13 mouse cellular contexts compared by ENCODE assay signal in genomic region chr3:145939971-145940370, GRCm38 (mm10). TPM values are rescaled to one million over a fixed set of nuclear protein-coding genes. Genes with fewer than 3 reads are reported as not detected.
DNase-seq lines count a peak whose midpoint lies in the region; ATAC-seq and TF ChIP-seq lines count a peak whose summit lies in the region.
"Had no signal": no experiment of that assay in that cellular context is flagged by ENCODE, and none has a peak within 500 bp of the region (broad histone marks: within the 10 kb centered on the region; RNA-seq: fewer than 3 reads in every experiment).

No protein-coding gene starts in this region.

- no peak for TF ChIP-seq EP300 in lung, postnatal 0 days (IDR thresholded peaks at IDR 0.05)

- no peak for ATAC-seq in forebrain, embryonic 12.5 days (ENCODE audit: low FRiP score)
- no peak for ATAC-seq in kidney, embryonic 15.5 days (replicated peaks; ENCODE audit: low FRiP score)
- ATAC-seq in kidney, embryonic 16.5 days (ENCODE audit: low FRiP score, low TSS enrichment) = no peak
- ATAC-seq in midbrain, embryonic 14.5 days (ENCODE audit: low FRiP score, low TSS enrichment) = no peak
- no peak for ATAC-seq in lung, postnatal 0 days

- no peak for TF ChIP-seq POLR2A in cerebellum, adult 2 months (IDR thresholded peaks at IDR 0.05; ENCODE audit: borderline replicate concordance, insufficient read depth, low read length)

- H3K27me3 ChIP-seq in forebrain, embryonic 12.5 days = no peaks in the 10 kb centered on the region
- H3K27me3 ChIP-seq in forebrain, embryonic 10.5 days (ENCODE audit: poor library complexity, severe bottlenecking) = no peaks in the 10 kb centered on the region
- no peaks in the 10 kb centered on the region for H3K27me3 ChIP-seq in kidney, embryonic 15.5 days
- no peaks in the 10 kb centered on the region for H3K27me3 ChIP-seq in kidney, embryonic 16.5 days (ENCODE audit: insufficient read depth, low read length)
- no peaks in the 10 kb centered on the region for H3K27me3 ChIP-seq in midbrain, embryonic 14.5 days (ENCODE audit: control insufficient read depth, insufficient read depth, low read length)
- H3K27me3 ChIP-seq in cerebellum, adult 2 months (ENCODE audit: control insufficient read depth, insufficient read depth, low read length) = no peaks in the 10 kb centered on the region
- no peaks in the 10 kb centered on the region for H3K27me3 ChIP-seq in lung, postnatal 0 days (replicated peaks; ENCODE audit: insufficient read depth, low read length)

- H3K4me2 ChIP-seq in forebrain, embryonic 12.5 days = 0 out of 2 replicates have a peak overlapping the region, but pooled peaks have one; percentile 64
- peak overlapping the region; percentile 77; the same call in 1 of the 2 replicates for H3K4me2 ChIP-seq in kidney, embryonic 15.5 days
- no peak overlapping the region for H3K4me2 ChIP-seq in kidney, embryonic 16.5 days (replicated peaks; ENCODE audit: low read depth, low read length)
- peak overlapping the region; percentile 80; the same call in 1 of the 2 replicates for H3K4me2 ChIP-seq in midbrain, embryonic 14.5 days (ENCODE audit: low read length)
- no peak overlapping the region for H3K4me2 ChIP-seq in lung, postnatal 0 days (replicated peaks; ENCODE audit: low read depth, low read length)

- no peak for DNase-seq in forebrain, embryonic 10.5 days (ENCODE audit: extremely low spot score, low spot score)
- no peak for DNase-seq in midbrain, embryonic 14.5 days
- DNase-seq in cerebellum, adult 2 months = no peak
- no peak for DNase-seq in lung, postnatal 0 days (ENCODE audit: low spot score)
- DNase-seq: cerebellum, postnatal 36 days; gastrocnemius, postnatal 14 days; heart, postnatal 14 days; lung, postnatal 10 days; thymus, postnatal 36 days had no signal

- no peaks in the 10 kb centered on the region for H3K9me3 ChIP-seq in forebrain, embryonic 12.5 days
- H3K9me3 ChIP-seq in forebrain, embryonic 10.5 days = no peaks in the 10 kb centered on the region
- H3K9me3 ChIP-seq in kidney, embryonic 15.5 days (replicated peaks) = no peaks in the 10 kb centered on the region
- no peaks in the 10 kb centered on the region for H3K9me3 ChIP-seq in kidney, embryonic 16.5 days (ENCODE audit: low read length)
- no peaks in the 10 kb centered on the region for H3K9me3 ChIP-seq in midbrain, embryonic 14.5 days (ENCODE audit: control insufficient read depth, low read length)
- H3K9me3 ChIP-seq in lung, postnatal 0 days (ENCODE audit: low read length) = no peaks in the 10 kb centered on the region

- H3K4me1 ChIP-seq in forebrain, embryonic 12.5 days = peaks cover 21% of the 10 kb centered on the region
- H3K4me1 ChIP-seq in forebrain, embryonic 10.5 days = peaks cover 22% of the 10 kb centered on the region
- H3K4me1 ChIP-seq in kidney, embryonic 15.5 days = peaks cover 37% of the 10 kb centered on the region
- peaks cover 29% of the 10 kb centered on the region for H3K4me1 ChIP-seq in kidney, embryonic 16.5 days (ENCODE audit: insufficient read depth, low read length)
- peaks cover 12% of the 10 kb centered on the region for H3K4me1 ChIP-seq in brown adipose tissue, adult 24 weeks (ENCODE audit: control insufficient read depth, insufficient read depth, insufficient read length, low read length)
- peaks cover 21% of the 10 kb centered on the region for H3K4me1 ChIP-seq in midbrain, embryonic 14.5 days (ENCODE audit: control insufficient read depth, insufficient read depth, low read length)
- H3K4me1 ChIP-seq in cerebellum, adult 2 months (ENCODE audit: control insufficient read depth, insufficient read depth, low read length) = peaks cover 9% of the 10 kb centered on the region
- peaks cover 11% of the 10 kb centered on the region; the same call in 1 of the 2 replicates for H3K4me1 ChIP-seq in lung, postnatal 0 days (ENCODE audit: insufficient read depth, low read depth, low read length)

- H3K9ac ChIP-seq in forebrain, embryonic 12.5 days = no peak overlapping the region
- no peak overlapping the region for H3K9ac ChIP-seq in kidney, embryonic 15.5 days
- H3K9ac ChIP-seq in kidney, embryonic 16.5 days (replicated peaks; ENCODE audit: low read length) = no peak overlapping the region
- no peak overlapping the region for H3K9ac ChIP-seq in midbrain, embryonic 14.5 days (replicated peaks; ENCODE audit: low read length)
- H3K9ac ChIP-seq in lung, postnatal 0 days (replicated peaks; ENCODE audit: low read depth) = no peak overlapping the region

- H3K27ac ChIP-seq in forebrain, embryonic 12.5 days = no peak overlapping the region
- H3K27ac ChIP-seq in forebrain, embryonic 10.5 days = no peak overlapping the region
- H3K27ac ChIP-seq in kidney, embryonic 15.5 days = no peak overlapping the region
- no peak overlapping the region for H3K27ac ChIP-seq in kidney, embryonic 16.5 days (ENCODE audit: low read length)
- H3K27ac ChIP-seq in brown adipose tissue, adult 24 weeks (replicated peaks; ENCODE audit: low read depth, low read length) = no peak overlapping the region
- H3K27ac ChIP-seq in midbrain, embryonic 14.5 days (replicated peaks; ENCODE audit: low read depth, low read length) = no peak overlapping the region
- H3K27ac ChIP-seq in cerebellum, adult 2 months (ENCODE audit: insufficient read depth, low read length) = no peak overlapping the region
- H3K27ac ChIP-seq in lung, postnatal 0 days (ENCODE audit: low read length) = no peak overlapping the region

- H3K4me3 ChIP-seq in forebrain, embryonic 12.5 days (replicated peaks) = no peak overlapping the region
- H3K4me3 ChIP-seq in forebrain, embryonic 10.5 days = no peak overlapping the region; the same call in 1 of the 2 replicates
- no peak overlapping the region for H3K4me3 ChIP-seq in kidney, embryonic 15.5 days (replicated peaks)
- H3K4me3 ChIP-seq in kidney, embryonic 16.5 days (ENCODE audit: low read length) = no peak overlapping the region
- peak overlapping the region; percentile 86; the same call in 1 of the 2 replicates for H3K4me3 ChIP-seq in brown adipose tissue, adult 24 weeks (ENCODE audit: insufficient read depth, low read depth, low read length)
- H3K4me3 ChIP-seq in midbrain, embryonic 14.5 days (replicated peaks; ENCODE audit: low read depth, low read length) = no peak overlapping the region
- H3K4me3 ChIP-seq in cerebellum, adult 2 months (replicated peaks; ENCODE audit: insufficient read depth, low read depth, low read length) = no peak overlapping the region
- no peak overlapping the region for H3K4me3 ChIP-seq in lung, postnatal 0 days (ENCODE audit: low read depth, low read length)

- peaks cover 32% of the 10 kb centered on the region for H3K36me3 ChIP-seq in forebrain, embryonic 12.5 days (replicated peaks)
- peaks cover 55% of the 10 kb centered on the region for H3K36me3 ChIP-seq in forebrain, embryonic 10.5 days (replicated peaks)
- H3K36me3 ChIP-seq in kidney, embryonic 15.5 days = peaks cover 47% of the 10 kb centered on the region
- peaks cover 17% of the 10 kb centered on the region for H3K36me3 ChIP-seq in kidney, embryonic 16.5 days (ENCODE audit: insufficient read depth, low read length)
- peaks cover 44% of the 10 kb centered on the region for H3K36me3 ChIP-seq in midbrain, embryonic 14.5 days (ENCODE audit: control insufficient read depth, insufficient read depth, low read length)
- H3K36me3 ChIP-seq in lung, postnatal 0 days (ENCODE audit: insufficient read depth, low read length) = peaks cover 4% of the 10 kb centered on the region; the same call in 1 of the 2 replicates

- 89% methylated on average over 4 of the region's 4 CpGs for WGBS in forebrain, embryonic 12.5 days
- 91% methylated on average over 4 of the region's 4 CpGs for WGBS in forebrain, embryonic 10.5 days
- WGBS in kidney, embryonic 15.5 days = 90% methylated on average over 4 of the region's 4 CpGs
- 91% methylated on average over 4 of the region's 4 CpGs for WGBS in kidney, embryonic 16.5 days
- 88% methylated on average over 4 of the region's 4 CpGs for WGBS in midbrain, embryonic 14.5 days
- WGBS in cerebellum, adult 2 months = 76% methylated on average over 4 of the region's 4 CpGs
- 74% methylated on average over 4 of the region's 4 CpGs for WGBS in lung, postnatal 0 days

- no peak for TF ChIP-seq CTCF in cerebellum, adult 2 months (IDR thresholded peaks at IDR 0.05; ENCODE audit: borderline replicate concordance, insufficient read depth, low read depth, low read length)
- TF ChIP-seq CTCF in lung, postnatal 0 days (IDR thresholded peaks at IDR 0.05) = no peak

RNA-seq across cellular contexts. Expression of gene 2410004B18Rik, which starts 2.2 kb away (rescaled TPM):
- 63.0 and 64.4 TPM in 2 replicates for polyA plus RNA-seq in forebrain, embryonic 12.5 days (2016; fragmentation: Nextera tagmentation; extraction: Ambion mirVana)
- polyA plus RNA-seq in forebrain, embryonic 10.5 days (2016; fragmentation: Nextera tagmentation; extraction: Ambion mirVana) = 49.0 and 51.5 TPM in 2 replicates
- 50.2 and 52.7 TPM in 2 replicates for polyA plus RNA-seq in kidney, embryonic 15.5 days (2015; fragmentation: Nextera tagmentation; extraction: Ambion mirVana)
- 46.0 and 51.9 TPM in 2 replicates for polyA plus RNA-seq in kidney, embryonic 16.5 days (2015; fragmentation: Nextera tagmentation; extraction: Ambion mirVana)
- 18.1 and 19.4 TPM in 2 replicates for polyA plus RNA-seq in brown adipose tissue, adult 24 weeks (2012; ENCODE audit: insufficient read depth, insufficient read length, missing spikeins)
- 76.6 and 85.3 TPM in 2 replicates for polyA plus RNA-seq in midbrain, embryonic 14.5 days (2014; fragmentation: Nextera tagmentation; extraction: Ambion mirVana)
- polyA plus RNA-seq in cerebellum, adult 2 months (2012; rRNA removed) = 44.3 and 47.9 TPM in 2 replicates
- 40.2 and 47.6 TPM in 2 replicates for polyA plus RNA-seq in lung, postnatal 0 days (2015; fragmentation: Nextera tagmentation; extraction: Ambion mirVana)

RNA-seq across cellular contexts. Expression of gene Bcl10, which starts 17.4 kb away (rescaled TPM):
- polyA plus RNA-seq in forebrain, embryonic 12.5 days (2016; fragmentation: Nextera tagmentation; extraction: Ambion mirVana) = 50.7 and 50.8 TPM in 2 replicates
- polyA plus RNA-seq in forebrain, embryonic 10.5 days (2016; fragmentation: Nextera tagmentation; extraction: Ambion mirVana) = 46.5 and 46.8 TPM in 2 replicates
- 52.2 and 53.5 TPM in 2 replicates for polyA plus RNA-seq in kidney, embryonic 15.5 days (2015; fragmentation: Nextera tagmentation; extraction: Ambion mirVana)
- polyA plus RNA-seq in kidney, embryonic 16.5 days (2015; fragmentation: Nextera tagmentation; extraction: Ambion mirVana) = 53.5 and 56.2 TPM in 2 replicates
- 14.5 and 17.8 TPM in 2 replicates for polyA plus RNA-seq in brown adipose tissue, adult 24 weeks (2012; ENCODE audit: insufficient read depth, insufficient read length, missing spikeins)
- polyA plus RNA-seq in midbrain, embryonic 14.5 days (2014; fragmentation: Nextera tagmentation; extraction: Ambion mirVana) = 34.3 and 42.3 TPM in 2 replicates
- polyA plus RNA-seq in cerebellum, adult 2 months (2012; rRNA removed) = 14.1 and 15.0 TPM in 2 replicates
- 54.3 and 63.5 TPM in 2 replicates for polyA plus RNA-seq in lung, postnatal 0 days (2015; fragmentation: Nextera tagmentation; extraction: Ambion mirVana)

RNA-seq across cellular contexts. Expression of gene Syde2, which starts 47.7 kb away (rescaled TPM):
- 0.97 and 1.5 TPM in 2 replicates for polyA plus RNA-seq in forebrain, embryonic 12.5 days (2016; fragmentation: Nextera tagmentation; extraction: Ambion mirVana)
- 1.2 and 1.5 TPM in 2 replicates for polyA plus RNA-seq in forebrain, embryonic 10.5 days (2016; fragmentation: Nextera tagmentation; extraction: Ambion mirVana)
- 1.4 and 1.8 TPM in 2 replicates for polyA plus RNA-seq in kidney, embryonic 15.5 days (2015; fragmentation: Nextera tagmentation; extraction: Ambion mirVana)
- polyA plus RNA-seq in kidney, embryonic 16.5 days (2015; fragmentation: Nextera tagmentation; extraction: Ambion mirVana) = 1.4 and 1.7 TPM in 2 replicates
- 4.4 and 4.5 TPM in 2 replicates for polyA plus RNA-seq in brown adipose tissue, adult 24 weeks (2012; ENCODE audit: insufficient read depth, insufficient read length, missing spikeins)
- polyA plus RNA-seq in midbrain, embryonic 14.5 days (2014; fragmentation: Nextera tagmentation; extraction: Ambion mirVana) = 0.50 and 0.62 TPM in 2 replicates
- polyA plus RNA-seq in cerebellum, adult 2 months (2012; rRNA removed) = 1.2 and 1.3 TPM in 2 replicates
- polyA plus RNA-seq in lung, postnatal 0 days (2015; fragmentation: Nextera tagmentation; extraction: Ambion mirVana) = 2.6 and 3.1 TPM in 2 replicates

Comparison
In these comparisons a context has a peak if more than half of its experiments do, and no peak if none do; other contexts are left out.
1. H3K4me2 ChIP-seq: peak in forebrain, embryonic 12.5 days (single experiment), kidney, embryonic 15.5 days (single experiment) and midbrain, embryonic 14.5 days (single experiment); none in kidney, embryonic 16.5 days (single experiment) and lung, postnatal 0 days (single experiment).